Mouse (Mus musculus): Measurements from ENCODE around the gene Oas1f. TPM values are rescaled to one million over a fixed set of nuclear protein-coding genes. Genes with fewer than 3 reads are reported as not detected.
"Not testable (repeated sequence)": the region's sequence is repeated elsewhere in the genome, so short reads cannot be mapped to it uniquely, and the experiment has no call there.

The Oas1f gene
- polyA plus RNA-seq, 1 experiment from 2014 or later, result not detected

DNA sequence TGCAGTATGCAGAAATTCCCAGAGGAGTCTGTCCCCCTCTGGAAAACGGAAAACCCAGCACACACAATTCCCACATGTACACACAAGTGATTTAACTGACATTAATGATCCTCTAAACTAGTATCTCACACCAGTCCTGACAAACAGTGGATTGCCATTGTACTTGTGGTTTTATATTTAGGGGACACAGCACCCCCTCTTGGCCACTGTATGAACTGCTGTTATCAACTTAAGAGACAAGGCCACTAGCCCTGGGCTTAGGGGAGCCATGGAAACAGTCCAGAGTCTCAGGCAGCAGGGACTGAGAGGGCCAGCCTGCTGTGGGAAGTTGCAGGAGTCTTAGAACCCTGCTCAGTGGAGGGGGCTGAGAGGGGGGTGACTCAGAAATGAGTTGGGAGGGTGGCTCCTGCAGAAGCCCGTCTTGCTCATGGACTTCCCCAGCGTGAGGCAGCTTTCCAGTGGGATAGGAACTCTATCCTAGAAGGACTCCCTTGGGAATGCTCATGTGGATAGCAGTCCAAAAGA is 18.2 kb downstream of the Oas1f start:
- no peaks in the 10 kb centered on the region for H3K36me3 ChIP-seq (ENCODE audit: control insufficient read depth, insufficient read depth, low read length)
- H3K27me3 ChIP-seq (ENCODE audit: control insufficient read depth, insufficient read depth, low read length), result no peaks in the 10 kb centered on the region
- no peak for ATAC-seq (ENCODE audit: insufficient read depth, low FRiP score)
- no peak overlapping the region for H3K4me2 ChIP-seq (ENCODE audit: low read depth, low read length)
- no peaks in the 10 kb centered on the region for H3K9me3 ChIP-seq (replicated peaks; ENCODE audit: control insufficient read depth, low read length)
- no peak overlapping the region for H3K9ac ChIP-seq (ENCODE audit: low read length)
- H3K4me1 ChIP-seq (ENCODE audit: control insufficient read depth, insufficient read depth, low read length), result no peaks in the 10 kb centered on the region
- 71% methylated on average over 3 of the region's 3 CpGs for WGBS
- no peak overlapping the region for H3K27ac ChIP-seq (ENCODE audit: low read length)
- H3K4me3 ChIP-seq (replicated peaks; ENCODE audit: low read length), result no peak overlapping the region

DNA sequence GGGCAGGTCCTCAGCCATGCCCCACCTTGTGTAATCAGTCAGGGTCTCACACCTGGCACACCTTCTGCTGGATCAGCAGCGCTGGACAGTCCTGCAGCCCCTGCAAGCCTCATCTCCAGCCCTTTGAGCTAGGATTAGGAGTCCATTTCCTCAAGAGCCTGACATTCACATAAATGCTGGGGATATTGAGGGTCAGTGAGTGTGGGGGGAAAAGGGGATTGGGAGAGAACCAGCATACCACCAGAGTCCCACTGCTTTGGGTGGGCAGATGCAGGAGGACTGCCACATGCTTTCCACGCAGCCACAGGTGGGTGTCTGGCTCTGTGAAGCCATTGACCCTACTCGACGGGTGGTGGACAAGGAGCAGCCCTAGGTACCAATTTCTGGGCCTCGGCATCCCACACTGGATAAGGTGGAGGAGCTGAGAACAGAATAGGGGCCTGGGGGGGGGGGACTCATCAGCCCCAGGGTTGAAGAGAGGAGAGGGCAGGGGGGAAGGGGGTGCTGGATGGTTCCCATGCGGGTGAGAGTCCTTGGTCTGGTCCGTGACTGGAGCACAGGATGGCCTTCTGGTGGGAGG is 22.4 kb downstream of the Oas1f start:
- no peaks in the 10 kb centered on the region for H3K9me3 ChIP-seq (replicated peaks; ENCODE audit: control insufficient read depth, low read length)
- no peaks in the 10 kb centered on the region for H3K4me1 ChIP-seq (ENCODE audit: control insufficient read depth, insufficient read depth, low read length)
- 76% methylated on average over 7 of the region's 7 CpGs for WGBS
- H3K4me2 ChIP-seq (ENCODE audit: low read depth, low read length), result no peak overlapping the region
- no peaks in the 10 kb centered on the region for H3K27me3 ChIP-seq (ENCODE audit: control insufficient read depth, insufficient read depth, low read length)
- H3K4me3 ChIP-seq (replicated peaks; ENCODE audit: low read length), result no peak overlapping the region
- H3K9ac ChIP-seq (ENCODE audit: low read length), result no peak overlapping the region
- no peak overlapping the region for H3K27ac ChIP-seq (ENCODE audit: low read length)
- H3K36me3 ChIP-seq (ENCODE audit: control insufficient read depth, insufficient read depth, low read length), result no peaks in the 10 kb centered on the region
- ATAC-seq (ENCODE audit: insufficient read depth, low FRiP score), result no peak

GRCm38 (mm10) chr5:120870081-120870480 is 22.9 kb downstream of the Oas1f start:
- Histone ChIP-seq H3K9me3 (replicated peaks; ENCODE audit: control insufficient read depth, low read length) (no peaks in the 10 kb centered on the region), H3K27ac (ENCODE audit: low read length) (no peak overlapping the region), H3K9ac (ENCODE audit: low read length) (no peak overlapping the region), H3K4me3 (replicated peaks; ENCODE audit: low read length) (no peak overlapping the region), H3K27me3 (ENCODE audit: control insufficient read depth, insufficient read depth, low read length) (no peaks in the 10 kb centered on the region), H3K36me3 (ENCODE audit: control insufficient read depth, insufficient read depth, low read length) (no peaks in the 10 kb centered on the region), H3K4me2 (ENCODE audit: low read depth, low read length) (no peak overlapping the region), H3K4me1 (ENCODE audit: control insufficient read depth, insufficient read depth, low read length) (no peaks in the 10 kb centered on the region)
- WGBS, result 49% methylated on average over 3 of the region's 3 CpGs
- no peak for ATAC-seq (ENCODE audit: insufficient read depth, low FRiP score)

DNA sequence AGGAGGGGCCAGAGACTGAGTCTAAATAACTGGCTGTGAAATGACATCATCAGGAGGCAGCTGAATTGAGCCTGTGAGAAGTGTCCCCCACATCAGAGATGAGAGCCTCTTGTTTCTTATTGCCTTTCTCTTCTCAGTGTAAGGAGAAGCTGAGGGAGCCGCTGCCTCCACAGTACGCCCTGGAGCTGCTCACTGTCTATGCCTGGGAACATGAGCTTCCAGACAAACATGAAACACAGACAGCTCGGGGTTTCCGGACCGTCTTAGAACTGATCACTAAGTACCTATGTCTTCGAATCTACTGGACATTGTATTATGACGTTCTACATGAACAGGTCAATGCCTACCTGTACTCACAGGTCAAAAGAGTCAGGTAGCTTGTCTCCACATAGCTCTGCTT is 23.6 kb downstream of the Oas1f start:
- H3K4me3 ChIP-seq (replicated peaks; ENCODE audit: low read length), result no peak overlapping the region
- H3K27ac ChIP-seq (ENCODE audit: low read length), result no peak overlapping the region
- ATAC-seq (ENCODE audit: insufficient read depth, low FRiP score), result no peak
- no peaks in the 10 kb centered on the region for H3K4me1 ChIP-seq (ENCODE audit: control insufficient read depth, insufficient read depth, low read length)
- WGBS, result 72% methylated on average over 7 of the region's 7 CpGs
- H3K9me3 ChIP-seq (replicated peaks; ENCODE audit: control insufficient read depth, low read length), result no peaks in the 10 kb centered on the region
- no peak overlapping the region for H3K4me2 ChIP-seq (ENCODE audit: low read depth, low read length)
- no peaks in the 10 kb centered on the region for H3K36me3 ChIP-seq (ENCODE audit: control insufficient read depth, insufficient read depth, low read length)
- no peak overlapping the region for H3K9ac ChIP-seq (ENCODE audit: low read length)
- H3K27me3 ChIP-seq (ENCODE audit: control insufficient read depth, insufficient read depth, low read length), result no peaks in the 10 kb centered on the region

GRCm38 (mm10) chr5:120871469-120871868 is 24.3 kb downstream of the Oas1f start:
- H3K9me3 ChIP-seq (replicated peaks; ENCODE audit: control insufficient read depth, low read length), result no peaks in the 10 kb centered on the region
- no peak overlapping the region for H3K4me3 ChIP-seq (replicated peaks; ENCODE audit: low read length)
- no peaks in the 10 kb centered on the region for H3K4me1 ChIP-seq (ENCODE audit: control insufficient read depth, insufficient read depth, low read length)
- no peak overlapping the region for H3K4me2 ChIP-seq (ENCODE audit: low read depth, low read length)
- no peak for ATAC-seq (ENCODE audit: insufficient read depth, low FRiP score)
- 39% methylated on average over 2 of the region's 2 CpGs for WGBS
- no peak overlapping the region for H3K27ac ChIP-seq (ENCODE audit: low read length)
- no peaks in the 10 kb centered on the region for H3K27me3 ChIP-seq (ENCODE audit: control insufficient read depth, insufficient read depth, low read length)
- no peak overlapping the region for H3K9ac ChIP-seq (ENCODE audit: low read length)
- H3K36me3 ChIP-seq (ENCODE audit: control insufficient read depth, insufficient read depth, low read length), result no peaks in the 10 kb centered on the region

DNA sequence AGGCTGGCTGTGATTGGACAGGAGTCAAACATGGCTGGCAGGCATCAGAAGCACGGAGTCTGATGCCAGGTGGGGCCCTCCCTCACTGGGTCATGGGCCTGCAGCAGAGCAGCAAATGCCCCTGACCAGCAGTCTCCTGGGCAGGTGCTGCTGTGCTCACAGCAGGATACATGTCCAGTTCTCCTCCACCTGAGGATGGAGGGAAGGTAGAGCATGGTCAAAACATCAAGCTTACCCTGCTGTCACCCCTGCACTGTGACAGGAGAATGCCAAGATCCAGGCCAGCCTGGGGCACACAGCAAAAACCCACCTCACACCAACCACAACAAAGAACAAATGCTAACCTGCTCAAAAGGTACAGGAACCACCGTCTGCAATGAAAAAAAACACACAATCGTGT is 29.7 kb downstream of the Oas1f start:
- H3K4me1 ChIP-seq (ENCODE audit: control insufficient read depth, insufficient read depth, low read length); H3K9ac ChIP-seq (ENCODE audit: low read length); H3K27ac ChIP-seq (ENCODE audit: low read length); H3K9me3 ChIP-seq (replicated peaks; ENCODE audit: control insufficient read depth, low read length); H3K36me3 ChIP-seq (ENCODE audit: control insufficient read depth, insufficient read depth, low read length); H3K27me3 ChIP-seq (ENCODE audit: control insufficient read depth, insufficient read depth, low read length); H3K4me3 ChIP-seq (replicated peaks; ENCODE audit: low read length); ATAC-seq (ENCODE audit: insufficient read depth, low FRiP score); H3K4me2 ChIP-seq (ENCODE audit: low read depth, low read length): not testable (repeated sequence)
- WGBS, result 58% methylated on average over 2 of the region's 3 CpGs

DNA sequence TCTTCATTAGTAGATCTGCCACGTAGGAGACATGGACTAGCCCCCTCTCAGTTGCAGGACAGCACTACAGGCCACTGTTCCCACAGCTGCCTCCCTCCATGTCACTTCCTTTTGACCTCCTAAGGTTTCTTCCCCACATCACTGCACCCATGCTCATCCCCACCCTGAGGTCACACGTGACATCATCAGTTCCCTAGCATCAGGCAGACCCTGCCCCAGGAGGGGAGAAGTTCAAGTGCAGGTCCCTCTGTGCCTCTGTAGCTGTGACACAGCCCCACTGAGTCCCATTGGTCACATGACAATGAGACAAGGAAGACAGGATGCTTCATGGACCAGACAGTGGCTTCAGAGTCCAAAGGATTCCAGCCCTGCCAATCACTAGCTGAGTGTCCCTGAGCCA is 30.2 kb downstream of the Oas1f start:
- WGBS, result 81% methylated on average over 2 of the region's 2 CpGs
- not testable (repeated sequence) for H3K4me2 ChIP-seq (ENCODE audit: low read depth, low read length); H3K9me3 ChIP-seq (replicated peaks; ENCODE audit: control insufficient read depth, low read length); H3K4me1 ChIP-seq (ENCODE audit: control insufficient read depth, insufficient read depth, low read length); H3K27ac ChIP-seq (ENCODE audit: low read length); H3K27me3 ChIP-seq (ENCODE audit: control insufficient read depth, insufficient read depth, low read length); H3K36me3 ChIP-seq (ENCODE audit: control insufficient read depth, insufficient read depth, low read length); H3K4me3 ChIP-seq (replicated peaks; ENCODE audit: low read length); H3K9ac ChIP-seq (ENCODE audit: low read length); ATAC-seq (ENCODE audit: insufficient read depth, low FRiP score)

DNA sequence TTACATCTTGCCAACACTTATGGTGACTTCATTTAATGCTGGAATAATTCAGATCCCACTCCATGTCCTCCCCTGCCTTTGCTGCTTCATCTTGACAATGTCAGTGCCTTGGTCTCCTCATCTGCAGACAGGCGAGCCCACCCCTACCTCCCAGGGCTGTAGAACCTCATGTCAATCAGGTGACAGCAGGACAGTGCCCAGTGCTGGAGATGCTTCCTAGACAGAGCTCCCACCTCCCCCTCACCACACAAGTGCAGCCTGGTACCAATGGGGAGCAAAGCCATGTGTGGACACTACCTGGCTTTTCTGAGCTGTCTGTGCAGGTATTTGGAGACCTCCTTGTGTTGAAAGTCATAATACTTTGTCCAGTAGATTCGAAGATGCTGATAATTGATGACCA is 31.6 kb downstream of the Oas1f start:
- H3K27me3 ChIP-seq (ENCODE audit: control insufficient read depth, insufficient read depth, low read length); H3K9ac ChIP-seq (ENCODE audit: low read length); H3K4me1 ChIP-seq (ENCODE audit: control insufficient read depth, insufficient read depth, low read length); H3K9me3 ChIP-seq (replicated peaks; ENCODE audit: control insufficient read depth, low read length); H3K4me2 ChIP-seq (ENCODE audit: low read depth, low read length); H3K36me3 ChIP-seq (ENCODE audit: control insufficient read depth, insufficient read depth, low read length); H3K4me3 ChIP-seq (replicated peaks; ENCODE audit: low read length); H3K27ac ChIP-seq (ENCODE audit: low read length); ATAC-seq (ENCODE audit: insufficient read depth, low FRiP score): not testable (repeated sequence)
- 50% methylated on average over 2 of the region's 2 CpGs for WGBS

DNA sequence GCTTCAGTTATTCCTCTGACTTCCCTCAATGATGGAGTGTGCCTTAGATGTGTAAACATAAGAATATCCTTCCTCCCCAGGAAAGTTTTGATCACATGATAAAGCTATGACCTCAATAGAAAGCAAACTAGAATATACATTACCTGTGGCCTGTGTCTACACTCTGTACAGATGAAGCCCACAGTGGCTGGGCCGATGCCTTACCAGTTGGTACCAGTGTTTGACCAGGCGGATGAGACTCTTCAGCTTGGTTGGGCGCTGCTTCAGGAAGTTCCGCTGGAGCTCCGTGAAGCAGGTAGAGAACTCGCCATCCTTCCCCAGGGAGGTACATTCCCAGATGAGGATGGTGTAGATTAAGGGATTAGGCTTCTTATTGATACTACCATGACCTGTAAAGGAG is 34.5 kb downstream of the Oas1f start:
- not testable (repeated sequence) for H3K4me3 ChIP-seq (replicated peaks; ENCODE audit: low read length); ATAC-seq (ENCODE audit: insufficient read depth, low FRiP score); H3K4me1 ChIP-seq (ENCODE audit: control insufficient read depth, insufficient read depth, low read length); H3K4me2 ChIP-seq (ENCODE audit: low read depth, low read length); H3K9me3 ChIP-seq (replicated peaks; ENCODE audit: control insufficient read depth, low read length); H3K36me3 ChIP-seq (ENCODE audit: control insufficient read depth, insufficient read depth, low read length); H3K27me3 ChIP-seq (ENCODE audit: control insufficient read depth, insufficient read depth, low read length); H3K27ac ChIP-seq (ENCODE audit: low read length); H3K9ac ChIP-seq (ENCODE audit: low read length)
- WGBS, result 90% methylated on average over 6 of the region's 6 CpGs

Measured in stomach, embryonic 16.5 days (tissue).